ENCODE assay signal across 8 mouse cellular contexts in genomic region chr11:7213501-7214341, GRCm38 (mm10). TPM values are rescaled to one million over a fixed set of nuclear protein-coding genes. Genes with fewer than 3 reads are reported as not detected.
DNase-seq lines count a peak whose midpoint lies in the region; ATAC-seq and TF ChIP-seq lines count a peak whose summit lies in the region.

Igfbp3 (minus strand) TSS chr11:7213923.

- WGBS in spleen, adult 2 months = 3% methylated on average over 95 of the region's 104 CpGs
- under 1% methylated on average over 98 of the region's 104 CpGs for WGBS in embryonic facial prominence, embryonic 11.5 days
- under 1% methylated on average over 104 of the region's 104 CpGs for WGBS in kidney, embryonic 15.5 days
- under 1% methylated on average over 81 of the region's 104 CpGs for WGBS in limb, embryonic 13.5 days
- under 1% methylated on average over 86 of the region's 104 CpGs for whole genome bisulfite sequencing in neural tube, embryonic 12.5 days

- H3K4me1 ChIP-seq in spleen, adult 2 months (ENCODE audit: control insufficient read depth, insufficient read depth, insufficient read length) = no peaks in the 10 kb centered on the region; the same call in 1 of the 2 replicates
- H3K4me1 ChIP-seq in embryonic facial prominence, embryonic 11.5 days (ENCODE audit: control insufficient read depth, insufficient read depth, low read length) = no peaks in the 10 kb centered on the region
- peaks cover 43% of the 10 kb centered on the region for H3K4me1 ChIP-seq in kidney, embryonic 15.5 days
- peaks cover 31% of the 10 kb centered on the region for H3K4me1 ChIP-seq in limb, embryonic 13.5 days
- peaks cover 32% of the 10 kb centered on the region for H3K4me1 ChIP-seq in neural tube, embryonic 12.5 days

- peak; percentile 83 for ATAC-seq in embryonic facial prominence, embryonic 11.5 days (replicated peaks; ENCODE audit: insufficient number of reproducible peaks, low FRiP score, low TSS enrichment, low read depth)
- ATAC-seq in kidney, embryonic 15.5 days (replicated peaks; ENCODE audit: low FRiP score) = peak; percentile 81
- ATAC-seq in limb, embryonic 13.5 days (ENCODE audit: low FRiP score, low read depth) = peak; percentile 78
- ATAC-seq in neural tube, embryonic 12.5 days (ENCODE audit: low FRiP score, low read depth) = peak; percentile 87

- peak within 1 kb of the TSS; percentile 91 for H3K4me2 ChIP-seq in embryonic facial prominence, embryonic 11.5 days (ENCODE audit: low read depth, low read length)
- H3K4me2 ChIP-seq in kidney, embryonic 15.5 days = peak within 1 kb of the TSS; percentile 97
- peak within 1 kb of the TSS; percentile 93 for H3K4me2 ChIP-seq in limb, embryonic 13.5 days (replicated peaks)
- peak within 1 kb of the TSS; percentile 88 for H3K4me2 ChIP-seq in neural tube, embryonic 12.5 days (replicated peaks)

- no peaks in the 10 kb centered on the region for H3K9me3 ChIP-seq in embryonic facial prominence, embryonic 11.5 days (replicated peaks; ENCODE audit: control insufficient read depth, low read length)
- H3K9me3 ChIP-seq in kidney, embryonic 15.5 days (replicated peaks) = no peaks in the 10 kb centered on the region
- H3K9me3 ChIP-seq in limb, embryonic 13.5 days = no peaks in the 10 kb centered on the region
- H3K9me3 ChIP-seq in neural tube, embryonic 12.5 days = no peaks in the 10 kb centered on the region

- no peaks in the 10 kb centered on the region for H3K36me3 ChIP-seq in spleen, adult 2 months (ENCODE audit: control insufficient read depth, insufficient read depth, low read length)
- H3K36me3 ChIP-seq in embryonic facial prominence, embryonic 11.5 days (replicated peaks; ENCODE audit: control insufficient read depth, insufficient read depth, low read depth, low read length) = no peaks in the 10 kb centered on the region
- H3K36me3 ChIP-seq in kidney, embryonic 15.5 days = peaks cover 5% of the 10 kb centered on the region; the same call in 1 of the 2 replicates
- H3K36me3 ChIP-seq in limb, embryonic 13.5 days = peaks cover 11% of the 10 kb centered on the region
- no peaks in the 10 kb centered on the region for H3K36me3 ChIP-seq in neural tube, embryonic 12.5 days

- H3K27ac ChIP-seq in spleen, adult 2 months (ENCODE audit: insufficient read depth, low read length) = 0 out of 2 replicates have a peak within 1 kb of the TSS, but pooled peaks have one; percentile 35
- no peak within 1 kb of the TSS for H3K27ac ChIP-seq in embryonic facial prominence, embryonic 11.5 days (replicated peaks; ENCODE audit: low read depth, low read length)
- peak within 1 kb of the TSS; percentile 75 for H3K27ac ChIP-seq in kidney, embryonic 15.5 days
- H3K27ac ChIP-seq in limb, embryonic 13.5 days = peak within 1 kb of the TSS; percentile 49; the same call in 1 of the 2 replicates
- peak within 1 kb of the TSS; percentile 53; the same call in 1 of the 2 replicates for H3K27ac ChIP-seq in neural tube, embryonic 12.5 days

- TF ChIP-seq CTCF in spleen, adult 2 months (IDR thresholded peaks at IDR 0.05; ENCODE audit: extremely low read depth, insufficient read depth, insufficient read length, insufficient replicate concordance) = no peak

- H3K27me3 ChIP-seq in spleen, adult 2 months (ENCODE audit: control insufficient read depth, insufficient read depth, low read length) = no peaks in the 10 kb centered on the region
- H3K27me3 ChIP-seq in embryonic facial prominence, embryonic 11.5 days (ENCODE audit: control insufficient read depth, insufficient read depth, low read length) = peaks cover 18% of the 10 kb centered on the region
- peaks cover 44% of the 10 kb centered on the region for H3K27me3 ChIP-seq in kidney, embryonic 15.5 days
- peaks cover 54% of the 10 kb centered on the region for H3K27me3 ChIP-seq in limb, embryonic 13.5 days
- peaks cover 25% of the 10 kb centered on the region for H3K27me3 ChIP-seq in neural tube, embryonic 12.5 days (replicated peaks)

- no peak for DNase-seq in spleen, adult 2 months (ENCODE audit: low read depth in 1 of 2, low spot score in 2 of 2)
- DNase-seq in spleen, postnatal 10 days (ENCODE audit: low spot score in 2 of 2) = no peak
- DNase-seq in embryonic facial prominence, embryonic 11.5 days (ENCODE audit: low spot score) = peak; percentile 77
- DNase-seq in heart, adult 18-20 months = peak; percentile 51 to 58
- no peak for DNase-seq in yolk sac, embryonic 10.5 days (ENCODE audit: low spot score)

- H3K4me3 ChIP-seq in spleen, adult 2 months (ENCODE audit: extremely low read depth, insufficient read depth, insufficient read length) = peak within 1 kb of the TSS; percentile 43
- peak within 1 kb of the TSS; percentile 54 for H3K4me3 ChIP-seq in embryonic facial prominence, embryonic 11.5 days (ENCODE audit: low read depth, low read length)
- peak within 1 kb of the TSS; percentile 73 for H3K4me3 ChIP-seq in kidney, embryonic 15.5 days (replicated peaks)
- peak within 1 kb of the TSS; percentile 68 for H3K4me3 ChIP-seq in limb, embryonic 13.5 days
- H3K4me3 ChIP-seq in neural tube, embryonic 12.5 days = peak within 1 kb of the TSS; percentile 62

- peak within 1 kb of the TSS; percentile 61 for H3K9ac ChIP-seq in embryonic facial prominence, embryonic 11.5 days (replicated peaks; ENCODE audit: low read length)
- peak within 1 kb of the TSS; percentile 60 for H3K9ac ChIP-seq in kidney, embryonic 15.5 days
- H3K9ac ChIP-seq in limb, embryonic 13.5 days = peak within 1 kb of the TSS; percentile 66
- H3K9ac ChIP-seq in neural tube, embryonic 12.5 days = peak within 1 kb of the TSS; percentile 69

- no peak for TF ChIP-seq POLR2A in spleen, adult 2 months (IDR thresholded peaks at IDR 0.05; ENCODE audit: low read depth, low read length)

RNA-seq across cellular contexts. Expression of gene Igfbp3, which starts in this region (rescaled TPM):
- 108 and 147 TPM in 2 replicates for polyA plus RNA-seq in spleen, adult 2 months (2012; rRNA removed)
- 51.1 and 53.7 TPM in 2 replicates for polyA plus RNA-seq in embryonic facial prominence, embryonic 11.5 days (2014; fragmentation: Nextera tagmentation; extraction: Ambion mirVana)
- 10 to 100 TPM; 25.5 to 40.3 TPM for total RNA-seq in heart, adult 18-20 months (2021)
- 82.7 and 90.6 TPM in 2 replicates for polyA plus RNA-seq in kidney, embryonic 15.5 days (2015; fragmentation: Nextera tagmentation; extraction: Ambion mirVana)
- polyA plus RNA-seq in limb, embryonic 13.5 days (2015; fragmentation: Nextera tagmentation; extraction: Ambion mirVana) = 152 and 164 TPM in 2 replicates
- polyA plus RNA-seq in neural tube, embryonic 12.5 days (2016; fragmentation: Nextera tagmentation; extraction: Ambion mirVana) = 30.5 and 31.4 TPM in 2 replicates

Comparison
In these comparisons a context has a peak if more than half of its experiments do, and no peak if none do; other contexts are left out.
1. DNase-seq: peak in embryonic facial prominence, embryonic 11.5 days (single experiment) and heart, adult 18-20 months (2 of 2); none in spleen, adult 2 months (0 of 2), spleen, postnatal 10 days (0 of 2) and yolk sac, embryonic 10.5 days (single experiment).
2. Peak in every context shown above with its lines, with median percentiles within 50 percentile points of each other: H3K4me3 ChIP-seq, ATAC-seq, H3K4me2 ChIP-seq and H3K9ac ChIP-seq.